Mouse (Mus musculus): ENCODE measurements around the gene Hmg20a. TPM values are rescaled to one million over a fixed set of nuclear protein-coding genes. Genes with fewer than 3 reads are reported as not detected.

Hmg20a gene
- polyA plus RNA-seq, 1 experiment from 2014 or later: 80.4 TPM

GRCm38 (mm10) chr9:56482623-56483022 lies 64.2 kb downstream of the Hmg20a start:
- Histone ChIP-seq H3K27ac (replicated peaks) (no peak overlapping the region), H3K4me3 (no peak overlapping the region), H3K4me1 (replicated peaks) (peaks cover 10% of the 10 kb centered on the region; the same call in 1 of the 2 replicates), H3K9me3 (no peaks in the 10 kb centered on the region), H3K4me2 (no peak overlapping the region), H3K36me3 (peaks cover 37% of the 10 kb centered on the region), H3K27me3 (no peaks in the 10 kb centered on the region), H3K9ac (no peak overlapping the region)
- WGBS: 86% methylated on average over 4 of the region's 4 CpGs
- ATAC-seq (ENCODE audit: low read depth): no peak

DNA sequence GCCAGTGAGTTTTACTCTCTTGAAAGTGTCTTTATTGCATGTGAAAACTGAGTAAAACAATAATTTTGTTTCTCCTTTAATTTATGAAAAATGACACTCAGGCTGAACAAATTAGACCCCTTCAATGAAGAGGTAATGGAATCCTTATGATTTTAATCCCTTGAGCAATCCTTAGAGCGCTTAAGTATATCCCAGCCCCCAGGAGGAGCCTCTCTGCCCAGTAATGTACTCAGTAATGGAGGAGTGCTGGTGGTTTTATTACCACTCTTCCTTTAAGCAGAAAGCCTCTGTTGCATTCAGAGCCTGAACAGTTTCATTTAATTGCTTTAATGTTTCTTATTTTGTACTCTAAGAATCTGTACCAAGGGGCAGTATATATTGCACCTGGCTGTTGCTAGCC lies 67.0 kb downstream of the Hmg20a start:
- peak; percentile 61; the same call in 1 of the 2 replicates for ATAC-seq (ENCODE audit: low read depth)
- no peaks in the 10 kb centered on the region for H3K9me3 ChIP-seq
- H3K9ac ChIP-seq: no peak overlapping the region
- peaks cover 10% of the 10 kb centered on the region; the same call in 1 of the 2 replicates for H3K4me1 ChIP-seq (replicated peaks)
- H3K4me2 ChIP-seq: no peak overlapping the region
- H3K4me3 ChIP-seq: no peak overlapping the region
- H3K36me3 ChIP-seq: peaks cover 61% of the 10 kb centered on the region
- peak overlapping the region; percentile 71 for H3K27ac ChIP-seq (replicated peaks)
- H3K27me3 ChIP-seq: no peaks in the 10 kb centered on the region
- 50% methylated on average over 1 of the region's 1 CpGs for WGBS

- peak overlapping the region; percentile 71 for H3K27ac ChIP-seq (replicated peaks)
Measured at GRCm38 (mm10) chr9:56486158-56486557, 67.7 kb downstream of the Hmg20a start.

GRCm38 (mm10) chr9:56487651-56488050 lies 69.2 kb downstream of the Hmg20a start:
- Histone ChIP-seq H3K4me3 (no peak overlapping the region), H3K36me3 (peaks cover 69% of the 10 kb centered on the region), H3K4me2 (no peak overlapping the region), H3K27me3 (no peaks in the 10 kb centered on the region), H3K9me3 (no peaks in the 10 kb centered on the region), H3K27ac (replicated peaks) (no peak overlapping the region), H3K4me1 (replicated peaks) (peaks cover 17% of the 10 kb centered on the region; the same call in 1 of the 2 replicates), H3K9ac (no peak overlapping the region)
- 89% methylated on average over 3 of the region's 3 CpGs for WGBS
- no peak for ATAC-seq (ENCODE audit: low read depth)

More at GRCm38 (mm10) chr9:56486158-56486557, 67.7 kb downstream of the Hmg20a start:
- H3K4me1 ChIP-seq (replicated peaks): peaks cover 10% of the 10 kb centered on the region; the same call in 1 of the 2 replicates
- peaks cover 65% of the 10 kb centered on the region for H3K36me3 ChIP-seq
- no peaks in the 10 kb centered on the region for H3K9me3 ChIP-seq
- H3K9ac ChIP-seq: no peak overlapping the region
- H3K4me2 ChIP-seq: no peak overlapping the region
- H3K4me3 ChIP-seq: no peak overlapping the region
- ATAC-seq (ENCODE audit: low read depth): no peak
- WGBS: 92% methylated on average over 3 of the region's 3 CpGs
- H3K27me3 ChIP-seq: no peaks in the 10 kb centered on the region

GRCm38 (mm10) chr9:56492391-56492790 lies 74.0 kb downstream of the Hmg20a start:
- no peak overlapping the region for H3K4me3 ChIP-seq
- no peak overlapping the region for H3K4me2 ChIP-seq
- no peaks in the 10 kb centered on the region for H3K27me3 ChIP-seq
- peak overlapping the region; percentile 52 for H3K27ac ChIP-seq (replicated peaks)
- 49% methylated on average over 3 of the region's 3 CpGs for WGBS
- peaks cover 28% of the 10 kb centered on the region for H3K4me1 ChIP-seq (replicated peaks)
- H3K36me3 ChIP-seq: peaks cover 77% of the 10 kb centered on the region
- H3K9me3 ChIP-seq: no peaks in the 10 kb centered on the region
- no peak overlapping the region for H3K9ac ChIP-seq
- ATAC-seq (ENCODE audit: low read depth): no peak

- 28% methylated on average over 1 of the region's 1 CpGs for WGBS
- Histone ChIP-seq H3K9ac (no peak overlapping the region), H3K4me2 (no peak overlapping the region), H3K4me1 (replicated peaks) (peaks cover 34% of the 10 kb centered on the region), H3K9me3 (no peaks in the 10 kb centered on the region), H3K4me3 (no peak overlapping the region), H3K27ac (replicated peaks) (no peak overlapping the region), H3K27me3 (no peaks in the 10 kb centered on the region), H3K36me3 (peaks cover 71% of the 10 kb centered on the region)
- ATAC-seq (ENCODE audit: low read depth): no peak
Measured at GRCm38 (mm10) chr9:56492916-56493315, 74.5 kb downstream of the Hmg20a start.

DNA sequence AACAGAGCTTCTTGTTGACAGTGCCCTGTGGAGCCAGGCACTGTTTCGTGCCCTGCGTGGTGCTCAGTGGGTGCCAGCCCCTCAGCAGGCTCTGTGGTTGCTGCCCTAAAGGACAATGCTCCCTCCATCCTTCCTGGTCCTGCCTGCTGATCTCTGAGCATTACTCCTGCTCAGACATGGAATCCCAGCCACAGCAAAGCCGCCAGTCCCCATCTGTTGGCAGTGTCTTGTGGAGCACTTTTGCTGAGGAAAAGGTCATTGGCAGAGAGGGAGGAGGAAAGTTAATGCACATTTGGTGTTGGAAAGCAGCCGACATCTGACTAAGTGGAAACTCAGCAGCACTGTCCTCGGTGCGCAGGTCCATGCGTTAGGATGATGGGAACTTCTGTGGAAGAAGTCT lies 76.7 kb downstream of the Hmg20a start:
- peak overlapping the region; percentile 55; the same call in 1 of the 2 replicates for H3K27ac ChIP-seq (replicated peaks)
- H3K9ac ChIP-seq: no peak overlapping the region
- no peak for ATAC-seq (ENCODE audit: low read depth)
- no peak overlapping the region for H3K4me2 ChIP-seq
- no peaks in the 10 kb centered on the region for H3K9me3 ChIP-seq
- 59% methylated on average over 7 of the region's 7 CpGs for WGBS
- no peak overlapping the region for H3K4me3 ChIP-seq
- H3K4me1 ChIP-seq (replicated peaks): peaks cover 44% of the 10 kb centered on the region
- H3K36me3 ChIP-seq: peaks cover 53% of the 10 kb centered on the region
- no peaks in the 10 kb centered on the region for H3K27me3 ChIP-seq

DNA sequence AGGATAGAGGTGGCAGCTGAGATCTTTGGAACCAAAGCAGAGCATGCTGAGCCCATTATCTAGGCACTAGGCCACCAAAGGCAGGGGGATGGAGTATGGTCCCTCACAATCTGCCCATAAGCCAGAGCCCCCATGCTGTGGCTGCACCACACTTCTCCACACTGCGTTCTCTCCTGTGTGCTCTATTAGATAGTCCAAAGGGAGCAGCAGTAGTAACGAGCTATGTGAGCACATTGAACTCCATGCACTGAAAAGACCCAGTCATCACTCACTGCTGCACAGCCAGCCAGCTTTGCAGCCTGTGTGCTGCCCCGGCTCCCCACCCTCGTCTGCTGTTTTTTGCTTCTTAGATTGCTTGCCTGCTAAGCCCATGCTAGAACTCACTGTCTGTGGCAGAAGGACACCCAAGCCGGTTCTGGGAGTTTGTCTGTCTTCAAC lies 77.4 kb downstream of the Hmg20a start:
- H3K9ac ChIP-seq: no peak overlapping the region
- peak overlapping the region; percentile 42 for H3K27ac ChIP-seq (replicated peaks)
- WGBS: 55% methylated on average over 5 of the region's 5 CpGs
- H3K4me2 ChIP-seq: no peak overlapping the region
- no peak for ATAC-seq (ENCODE audit: low read depth)
- no peaks in the 10 kb centered on the region for H3K27me3 ChIP-seq
- no peaks in the 10 kb centered on the region for H3K9me3 ChIP-seq
- peaks cover 47% of the 10 kb centered on the region for H3K4me1 ChIP-seq (replicated peaks)
- H3K36me3 ChIP-seq: peaks cover 46% of the 10 kb centered on the region
- H3K4me3 ChIP-seq: no peak overlapping the region

DNA sequence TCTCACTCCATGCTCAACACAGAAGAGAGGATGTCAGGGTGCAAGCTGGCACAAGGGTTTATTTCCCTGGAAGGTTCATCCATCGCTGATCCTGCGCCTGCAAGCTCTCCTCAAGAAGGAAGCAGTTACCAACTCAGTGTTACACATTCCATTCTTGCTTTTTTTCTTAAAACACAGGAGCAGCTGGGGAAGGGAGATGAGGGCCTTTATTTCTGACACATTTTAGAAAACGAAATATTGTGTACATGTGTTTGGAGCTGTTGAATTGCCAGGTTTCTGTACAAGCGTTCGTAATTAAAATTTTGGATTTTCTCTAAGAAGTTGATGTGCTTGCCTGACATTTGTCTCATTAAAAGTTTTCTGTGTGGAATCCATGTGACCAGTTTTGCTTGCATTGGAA lies 78.2 kb downstream of the Hmg20a start:
- no peaks in the 10 kb centered on the region for H3K27me3 ChIP-seq
- H3K9me3 ChIP-seq: no peaks in the 10 kb centered on the region
- H3K4me3 ChIP-seq: no peak overlapping the region
- peaks cover 38% of the 10 kb centered on the region for H3K36me3 ChIP-seq
- 95% methylated on average over 5 of the region's 5 CpGs for WGBS
- no peak overlapping the region for H3K9ac ChIP-seq
- no peak overlapping the region for H3K4me2 ChIP-seq
- peaks cover 54% of the 10 kb centered on the region for H3K4me1 ChIP-seq (replicated peaks)
- peak overlapping the region; percentile 42 for H3K27ac ChIP-seq (replicated peaks)
- no peak for ATAC-seq (ENCODE audit: low read depth)

DNA sequence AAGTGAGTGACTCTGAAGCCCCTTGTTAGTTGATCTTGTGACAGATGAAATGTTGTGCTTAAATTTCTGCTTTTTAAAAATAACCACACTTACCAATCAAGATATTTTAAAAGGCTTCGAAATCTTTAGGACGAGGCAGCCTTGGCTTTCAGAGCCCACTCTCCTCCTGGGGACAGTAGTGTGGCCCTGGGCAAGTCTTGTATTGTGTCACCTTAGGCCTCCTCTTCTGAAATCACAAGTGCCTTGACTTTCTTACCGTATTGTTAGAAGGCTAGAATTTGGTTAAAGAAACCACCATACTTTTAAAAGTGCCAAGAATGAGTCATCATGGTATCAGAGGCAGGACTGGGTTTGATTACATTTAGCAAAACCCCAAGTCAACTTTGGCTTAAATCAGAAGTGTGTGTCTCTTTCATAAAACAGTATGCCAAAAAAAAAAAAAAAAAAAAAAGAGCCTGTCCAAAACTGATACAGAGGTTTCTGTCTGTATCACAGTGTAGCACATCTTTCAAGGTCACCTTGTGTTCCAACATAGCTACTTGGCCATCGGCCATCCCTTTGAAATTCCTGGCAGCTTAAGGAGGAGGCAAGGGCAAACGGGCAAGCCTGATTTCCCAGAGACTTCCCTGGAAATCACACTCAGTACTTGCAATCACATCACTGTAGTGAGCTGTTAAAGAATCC lies 78.9 kb downstream of the Hmg20a start:
- H3K4me1 ChIP-seq (replicated peaks): peaks cover 57% of the 10 kb centered on the region
- H3K27me3 ChIP-seq: no peaks in the 10 kb centered on the region
- WGBS: 77% methylated on average over 5 of the region's 5 CpGs
- 0 out of 2 replicates have a peak overlapping the region, but pooled peaks have one; percentile 42 for H3K27ac ChIP-seq (replicated peaks)
- H3K36me3 ChIP-seq: peaks cover 31% of the 10 kb centered on the region
- no peaks in the 10 kb centered on the region for H3K9me3 ChIP-seq
- ATAC-seq (ENCODE audit: low read depth): no peak
- no peak overlapping the region for H3K9ac ChIP-seq
- H3K4me3 ChIP-seq: no peak overlapping the region
- H3K4me2 ChIP-seq: no peak overlapping the region

DNA sequence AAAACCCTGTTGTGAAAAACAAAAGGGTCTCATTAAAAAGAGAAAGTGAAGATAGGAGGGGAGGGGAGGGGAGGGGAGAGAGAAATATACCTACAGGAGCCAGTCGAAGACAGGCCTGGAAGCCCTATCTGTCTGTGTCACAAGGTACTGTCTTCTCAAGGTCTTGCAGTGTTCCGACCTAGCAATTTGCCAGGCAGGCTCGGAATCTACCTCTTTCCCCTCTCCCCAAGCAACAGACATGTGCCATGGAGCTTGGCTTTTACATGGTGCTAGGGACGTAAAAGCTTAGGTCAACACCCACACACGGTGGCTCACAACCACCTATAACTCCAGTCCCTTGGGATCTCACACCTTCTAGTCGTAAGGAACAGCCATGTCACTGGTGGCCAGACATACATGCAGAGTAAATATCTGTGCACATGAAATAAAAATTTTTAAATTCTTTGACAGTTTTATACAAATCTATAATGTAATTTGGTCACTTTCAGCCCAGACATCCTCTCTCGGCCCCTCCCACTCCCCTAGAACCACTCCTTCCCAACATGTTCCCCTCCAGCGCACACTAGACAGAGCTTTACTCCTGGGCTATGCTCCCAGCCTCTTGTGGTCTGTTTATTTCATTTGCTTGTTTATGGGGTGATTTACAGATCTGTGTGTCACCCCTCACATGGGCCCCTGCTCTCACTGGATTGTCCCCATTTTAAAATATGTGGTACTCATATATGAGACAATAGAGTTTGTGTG lies 81.1 kb downstream of the Hmg20a start:
- no peak for ATAC-seq (ENCODE audit: low read depth)
- H3K4me2 ChIP-seq: no peak overlapping the region
- peaks cover 24% of the 10 kb centered on the region for H3K36me3 ChIP-seq
- H3K27me3 ChIP-seq: no peaks in the 10 kb centered on the region
- H3K4me3 ChIP-seq: no peak overlapping the region
- peaks cover 73% of the 10 kb centered on the region for H3K4me1 ChIP-seq (replicated peaks)
- H3K9ac ChIP-seq: no peak overlapping the region
- 83% methylated on average over 8 of the region's 8 CpGs for WGBS
- H3K9me3 ChIP-seq: no peaks in the 10 kb centered on the region
- H3K27ac ChIP-seq (replicated peaks): no peak overlapping the region

DNA sequence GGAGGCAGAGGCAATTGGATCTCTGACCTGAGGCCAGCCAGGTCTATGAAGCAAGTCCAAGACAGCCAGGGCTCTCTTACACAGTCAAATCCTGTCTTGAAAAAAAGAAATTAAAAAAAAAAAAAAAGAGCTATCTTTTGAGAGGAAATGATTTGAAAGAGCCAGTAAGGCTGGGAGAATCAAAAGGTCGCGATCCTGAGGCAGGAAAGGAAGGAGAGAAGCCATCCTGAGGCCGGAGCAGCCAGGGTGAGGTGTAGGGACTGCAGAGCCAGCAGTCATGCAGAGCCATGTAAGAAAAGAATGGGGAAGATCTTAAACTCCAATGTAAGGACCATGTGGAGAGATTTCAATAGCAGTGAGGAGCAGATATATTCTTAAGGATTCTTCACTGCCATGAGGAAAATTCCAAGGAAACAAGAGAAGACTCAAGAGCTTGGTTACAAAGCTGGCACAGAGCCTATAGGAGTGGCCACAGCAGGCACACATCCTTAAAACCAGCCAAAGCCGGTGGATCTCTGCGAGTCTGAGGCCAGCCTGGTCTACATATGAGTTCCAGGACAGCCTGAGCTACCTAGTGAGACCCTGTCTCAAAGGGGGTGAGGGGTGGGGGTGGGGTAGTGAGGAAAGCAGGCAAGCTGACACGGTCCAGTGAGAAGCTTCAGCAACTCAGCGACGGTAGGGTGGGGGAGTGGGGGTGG lies 82.6 kb downstream of the Hmg20a start:
- peak overlapping the region; percentile 68 for H3K27ac ChIP-seq (replicated peaks)
- peaks cover 76% of the 10 kb centered on the region for H3K4me1 ChIP-seq (replicated peaks)
- ATAC-seq (ENCODE audit: low read depth): no peak

More for the DNA sequence above, 82.6 kb downstream of the Hmg20a start:
- H3K36me3 ChIP-seq: peaks cover 8% of the 10 kb centered on the region; the same call in 1 of the 2 replicates
- no peak overlapping the region for H3K4me3 ChIP-seq
- H3K4me2 ChIP-seq: no peak overlapping the region
- no peak overlapping the region for H3K9ac ChIP-seq
- H3K27me3 ChIP-seq: no peaks in the 10 kb centered on the region
- no peaks in the 10 kb centered on the region for H3K9me3 ChIP-seq
- WGBS: 67% methylated on average over 8 of the region's 8 CpGs

All from neural tube, embryonic 13.5 days (tissue).